Mouse (Mus musculus) retina, embryonic 14.5 days (tissue): ENCODE data around the gene Krtap2-4.
A peak's percentile ranks its signal among the peaks of the same experiment; 100 is the strongest.

Source experiments
- DNase-seq: peaks from one replicate; pipeline ENCODE4 v3.0.0-alpha.2; 2015; ENCODE audit warnings: low spot score

Gene Krtap2-4

GRCm38 (mm10) chr11:99581564-99581963 is 33.1 kb downstream of the Krtap2-4 start:
- DNase-seq = no peak

GRCm38 (mm10) chr11:99581051-99581450 is 33.6 kb downstream of the Krtap2-4 start:
- no peak for DNase-seq

- DNase-seq = no peak
Measured at GRCm38 (mm10) chr11:99580636-99581035, 34.0 kb downstream of the Krtap2-4 start, which contains the start of gene Krtap1-5. Krtap1-5 (minus strand) TSS chr11:99581016.

- DNase-seq = peak; percentile 89
Measured at GRCm38 (mm10) chr11:99574106-99574505, 40.5 kb downstream of the Krtap2-4 start.

GRCm38 (mm10) chr11:99573164-99573563 is 41.5 kb downstream of the Krtap2-4 start:
- no peak for DNase-seq

- no peak for DNase-seq
Measured at GRCm38 (mm10) chr11:99566530-99566929, 48.1 kb downstream of the Krtap2-4 start, which contains the start of gene Krtap3-1. Krtap3-1 (minus strand) TSS chr11:99566630.
